Mouse (Mus musculus): ENCODE results near the gene Cacfd1.

Gene Cacfd1

GRCm38 (mm10) chr2:27009714-27010244 lies at the start of gene Cacfd1:
Cacfd1 (plus strand) TSS chr2:27009926.
- DNase-seq: peak; percentile 89

DNA sequence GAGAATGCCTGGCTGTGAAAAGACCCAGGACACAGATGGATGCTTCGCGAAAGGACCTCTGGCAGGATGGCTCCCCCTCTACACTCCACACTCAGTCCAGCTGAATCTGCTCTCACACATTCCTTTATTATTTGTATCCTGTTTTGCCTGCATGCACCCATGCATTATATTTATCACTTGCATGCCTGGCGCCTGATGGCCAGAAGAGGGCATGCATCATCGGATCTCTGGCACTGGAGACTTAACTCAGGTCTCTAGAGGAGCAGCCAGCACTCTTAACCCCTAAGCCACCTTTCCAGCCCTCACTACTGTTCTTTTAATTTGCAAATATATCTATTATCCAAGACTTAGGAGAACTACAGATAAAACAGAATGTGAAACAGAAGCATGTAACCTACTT lies 49.0 kb upstream of the Cacfd1 start:
- peak; percentile 9 for DNase-seq

GRCm38 (mm10) chr2:26963923-26964723 lies 45.6 kb upstream of the Cacfd1 start, which contains the start of gene Rexo4:
Rexo4 (minus strand) TSS chr2:26964386.
- peak; percentile 93 for DNase-seq

- no peak for DNase-seq
Measured at GRCm38 (mm10) chr2:26964724-26965370, 44.9 kb upstream of the Cacfd1 start.

DNA sequence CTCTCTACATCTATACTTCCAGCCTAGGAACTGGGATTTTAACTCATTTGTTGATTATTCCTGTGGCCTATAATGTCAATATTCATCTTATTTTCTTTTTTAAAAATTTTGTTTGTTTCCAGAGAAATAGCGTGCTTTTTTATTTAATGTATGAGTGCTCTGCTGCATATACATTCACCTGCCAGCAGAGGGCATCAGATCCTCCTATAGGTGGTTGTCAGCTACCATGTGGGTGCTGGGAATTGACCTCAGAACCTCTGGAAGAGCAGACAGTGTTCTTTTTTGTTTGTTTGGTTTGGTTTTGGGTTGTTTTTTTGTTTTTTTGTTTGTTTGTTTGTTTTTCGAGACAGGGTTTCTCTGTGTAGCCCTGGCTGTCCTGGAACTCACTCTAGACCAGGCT lies 42.5 kb upstream of the Cacfd1 start:
- no peak for DNase-seq

DNA sequence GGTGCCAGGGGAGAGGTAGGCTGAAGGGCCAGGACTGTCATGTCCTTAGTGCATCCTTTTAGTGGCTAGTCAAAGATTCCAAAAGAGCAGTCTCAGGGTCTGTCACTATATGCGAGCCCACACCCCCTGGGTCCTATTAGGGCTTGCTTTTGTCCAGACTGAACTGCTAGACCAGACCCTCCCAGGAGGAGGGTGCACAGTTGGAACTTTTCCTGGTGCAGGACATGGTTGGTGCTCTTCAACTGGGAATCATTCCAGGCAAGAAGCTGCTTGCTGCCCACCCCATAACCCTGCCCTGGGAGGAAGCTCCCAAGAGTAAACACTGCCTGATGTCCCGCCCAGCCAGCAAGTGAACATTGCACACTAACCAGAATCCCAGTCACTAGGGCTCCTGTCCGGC lies 36.6 kb upstream of the Cacfd1 start, which contains the start of gene Adamts13:
TSS of gene Adamts13 (plus strand) at position 301 of the 400 bp plus-strand sequence.
- no peak for DNase-seq

- DNase-seq: no peak
Measured at GRCm38 (mm10) chr2:26973960-26974359, 35.8 kb upstream of the Cacfd1 start.

- no peak for DNase-seq
Measured at GRCm38 (mm10) chr2:26980361-26980760, 29.4 kb upstream of the Cacfd1 start.

- no peak for DNase-seq
Measured at GRCm38 (mm10) chr2:26984179-26984578, 25.5 kb upstream of the Cacfd1 start.

DNA sequence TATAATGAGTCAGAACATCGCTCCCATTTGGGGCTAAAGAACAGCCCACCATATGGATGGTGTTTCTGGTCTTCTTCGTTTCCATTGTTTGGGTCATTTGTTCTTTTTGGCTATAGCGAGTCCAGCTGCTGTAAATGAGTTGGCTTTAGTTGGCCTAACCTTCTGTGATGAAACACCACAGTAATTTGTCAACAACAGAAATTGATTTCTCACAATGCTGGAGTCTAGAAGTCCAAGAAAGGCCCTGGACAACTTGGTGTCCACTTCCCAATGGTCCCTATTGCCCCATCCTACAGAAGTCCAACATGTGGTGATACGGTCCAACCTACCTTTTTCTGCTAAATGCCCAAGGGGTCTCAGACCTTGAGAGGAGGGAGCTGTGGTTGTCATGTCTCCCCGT lies 25.1 kb upstream of the Cacfd1 start:
- no peak for DNase-seq

DNA sequence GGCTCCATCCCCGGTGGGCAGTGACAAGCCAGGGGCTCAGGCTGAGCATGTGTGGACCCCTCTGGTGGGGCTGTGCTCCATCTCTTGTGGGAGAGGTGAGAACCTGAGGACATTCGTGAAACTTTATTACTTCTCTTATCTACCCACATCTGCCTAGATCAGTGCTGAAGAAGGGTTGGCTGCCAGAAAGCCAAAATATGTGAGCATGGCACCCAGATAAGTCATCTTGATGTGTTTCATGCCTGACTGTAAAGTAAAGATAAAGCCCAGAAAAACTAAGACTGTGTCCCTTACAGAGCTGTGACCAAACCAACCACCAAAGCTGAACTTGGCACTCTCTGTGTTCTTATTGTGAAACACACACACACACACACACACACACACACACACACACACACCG lies 15.8 kb upstream of the Cacfd1 start:
- DNase-seq: no peak

- DNase-seq: no peak
Measured at GRCm38 (mm10) chr2:26997498-26997897, 12.2 kb upstream of the Cacfd1 start.

GRCm38 (mm10) chr2:26997993-26998392 lies 11.7 kb upstream of the Cacfd1 start:
- no peak for DNase-seq

- DNase-seq: no peak
Measured at GRCm38 (mm10) chr2:27006255-27006654, 3.5 kb upstream of the Cacfd1 start.

DNA sequence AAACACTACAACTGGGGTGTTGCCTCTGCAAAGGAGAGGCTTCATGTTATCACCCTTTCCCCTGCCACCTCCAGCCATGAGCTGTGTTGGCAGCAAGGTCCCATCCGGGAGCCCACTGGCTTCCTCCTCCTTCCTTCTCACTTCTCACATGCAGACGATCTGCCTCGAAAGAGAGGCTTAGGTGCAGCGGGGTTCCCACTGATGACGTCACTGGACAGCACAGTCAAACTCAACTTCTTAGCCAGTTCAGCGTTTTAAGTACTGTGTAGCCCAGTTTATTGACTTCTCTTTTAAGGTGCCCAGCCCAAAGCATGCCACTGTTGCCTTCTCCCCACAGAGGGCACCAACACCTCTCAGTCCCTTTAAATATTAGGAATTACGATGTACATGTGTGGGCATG lies 2.0 kb upstream of the Cacfd1 start:
- no peak for DNase-seq

GRCm38 (mm10) chr2:27017802-27018201 lies 8.1 kb downstream of the Cacfd1 start:
- peak; percentile 85 for DNase-seq

- no peak for DNase-seq
Measured at GRCm38 (mm10) chr2:27019530-27019929, 9.8 kb downstream of the Cacfd1 start.

DNA sequence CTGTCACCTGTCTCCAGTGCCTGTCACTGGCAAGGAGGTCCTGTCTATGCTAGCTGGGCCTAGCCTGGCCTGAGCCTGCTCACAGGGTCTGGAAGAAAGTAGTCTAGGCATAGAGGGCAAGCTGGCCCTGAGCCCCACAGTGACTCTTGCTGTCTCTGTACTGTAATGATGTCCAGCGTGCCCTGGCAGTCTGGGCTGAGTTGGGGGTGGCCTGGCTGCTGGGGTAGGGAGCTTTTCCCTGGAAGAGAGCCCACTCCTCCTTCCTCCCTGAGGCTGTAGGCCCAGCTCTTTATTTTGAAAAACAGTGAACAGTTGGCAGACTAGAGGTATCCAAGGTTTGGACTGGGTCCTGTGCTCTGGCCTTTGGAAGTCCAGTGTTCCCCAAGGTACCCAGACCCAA lies 11.4 kb downstream of the Cacfd1 start:
- no peak for DNase-seq

GRCm38 (mm10) chr2:27022612-27023011 lies 12.9 kb downstream of the Cacfd1 start:
- DNase-seq: no peak

DNA sequence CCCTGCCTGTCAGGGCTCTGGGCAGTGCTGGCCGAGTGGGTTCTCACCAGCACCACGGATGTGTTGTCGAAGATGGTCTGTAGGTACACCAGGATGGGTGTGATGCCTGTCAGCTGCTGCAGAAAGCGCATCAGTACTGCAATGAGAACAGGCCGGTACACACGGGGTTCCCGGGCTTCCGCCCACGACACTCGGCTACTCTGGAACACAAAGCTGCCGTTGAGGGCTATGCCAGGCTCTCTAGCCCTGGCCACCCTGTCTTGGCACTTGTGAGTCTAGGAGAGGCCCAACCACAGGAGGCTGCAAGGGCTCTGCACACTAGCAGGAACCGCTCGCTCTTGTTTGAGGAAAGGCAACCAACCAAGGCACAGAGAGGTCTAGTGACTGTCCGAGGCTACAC lies 14.4 kb downstream of the Cacfd1 start:
- no peak for DNase-seq

- peak; percentile 64 for DNase-seq
Measured at GRCm38 (mm10) chr2:27025545-27025944, 15.8 kb downstream of the Cacfd1 start.

- DNase-seq: no peak
Measured at GRCm38 (mm10) chr2:27026332-27026731, 16.6 kb downstream of the Cacfd1 start.

GRCm38 (mm10) chr2:27026857-27027617 lies 17.3 kb downstream of the Cacfd1 start:
- no peak for DNase-seq
